Mouse (Mus musculus) ES-E14 (cell line): ENCODE data around the gene 2210011C24Rik.

Experiments used
- CHD2 ChIP-seq: IDR thresholded peaks from 2 replicates; pipeline ENCODE4 v1.6.1; 2014; ENCODE audit warnings: mild to moderate bottlenecking, low read depth, low read length, inconsistent platforms
- MAFK ChIP-seq: IDR thresholded peaks from 2 replicates; pipeline ENCODE4 v1.6.1; 2014; ENCODE audit warnings: mild to moderate bottlenecking, low read depth, low read length, inconsistent platforms; ENCODE audit not compliant: insufficient read depth
- ZC3H11A ChIP-seq: IDR thresholded peaks from 2 replicates; pipeline ENCODE4 v1.6.1; 2012; ENCODE audit warnings: low read depth, mild to moderate bottlenecking, inconsistent platforms, low read length, borderline replicate concordance
- ZNF384 ChIP-seq: IDR thresholded peaks from 2 replicates; pipeline ENCODE4 v1.6.1; 2012; ENCODE audit warnings: low read depth, low read length, inconsistent platforms

- TF ChIP-seq ZC3H11A: no peak
- TF ChIP-seq ZNF384: peak; percentile 97
- no peak for TF ChIP-seq CHD2
- no peak for TF ChIP-seq MAFK
Observed at GRCm38 (mm10) chr8:83996567-83997505, 15.1 kb downstream of the 2210011C24Rik start.
